9 mouse cellular contexts compared by ENCODE assay signal in the genomic region with DNA sequence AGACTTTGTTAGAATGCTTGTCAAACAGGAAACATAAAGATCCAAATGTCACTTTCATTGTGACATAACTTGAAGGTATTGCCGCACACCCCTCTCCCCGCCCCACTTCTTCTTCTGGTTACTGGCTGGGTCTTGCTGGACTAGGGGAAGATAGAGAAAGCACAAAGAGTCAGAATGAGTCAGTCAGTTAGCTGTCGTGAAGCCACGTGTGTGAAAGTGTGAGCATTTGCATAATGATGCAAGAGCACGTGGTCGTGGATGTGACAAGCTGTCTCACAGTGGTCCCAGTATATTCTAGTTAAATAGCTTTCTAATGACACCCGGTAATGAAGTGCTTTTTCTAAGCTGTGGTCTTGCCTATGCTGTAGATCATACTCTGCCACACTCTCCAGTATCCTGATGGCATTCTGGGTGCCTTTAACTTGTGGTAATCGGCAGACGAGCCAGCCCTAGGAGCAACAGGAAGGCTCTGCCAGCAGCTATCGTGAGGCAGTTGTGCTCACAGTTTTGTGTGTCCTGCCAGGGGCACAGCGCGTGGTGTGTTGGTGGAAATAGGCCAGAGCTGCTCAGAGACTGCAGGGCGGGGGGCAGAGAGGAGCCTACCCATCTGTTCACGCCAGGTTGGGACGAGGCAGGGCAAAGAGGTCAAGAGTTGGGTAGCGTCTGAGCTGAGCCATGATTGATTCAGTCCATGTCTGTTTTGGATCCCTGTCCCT. TPM values are rescaled to one million over a fixed set of nuclear protein-coding genes. Genes with fewer than 3 reads are reported as not detected.
DNase-seq lines count a peak whose midpoint lies in the region; ATAC-seq and TF ChIP-seq lines count a peak whose summit lies in the region.
"Had no signal": no experiment of that assay in that cellular context is flagged by ENCODE, and none has a peak within 500 bp of the region (broad histone marks: within the 10 kb centered on the region; RNA-seq: fewer than 3 reads in every experiment).

No protein-coding gene starts in this region.

- no peak for TF ChIP-seq CTCF in embryonic fibroblast, embryonic 13.5 days (IDR thresholded peaks at IDR 0.05; ENCODE audit: borderline replicate concordance, insufficient read depth, low read length)

- ATAC-seq in megakaryocyte progenitor cell, adult 5-6 weeks (replicated peaks; ENCODE audit: poor library complexity): peak; percentile 93
- ATAC-seq in intestine, embryonic 16.5 days: no peak
- ATAC-seq: midbrain, embryonic 13.5 days had no signal

- H3K4me3 ChIP-seq in embryonic fibroblast, embryonic 13.5 days (ENCODE audit: insufficient read depth, low read length): no peak overlapping the region
- H3K4me3 ChIP-seq in intestine, embryonic 16.5 days (ENCODE audit: low read length): no peak overlapping the region
- H3K4me3 ChIP-seq: embryonic facial prominence, embryonic 13.5 days; midbrain, embryonic 13.5 days had no signal

- no peak overlapping the region for H3K9ac ChIP-seq in intestine, embryonic 16.5 days (ENCODE audit: low read depth, low read length)
- H3K9ac ChIP-seq: embryonic facial prominence, embryonic 13.5 days; midbrain, embryonic 13.5 days had no signal

- TF ChIP-seq POLR2A in embryonic fibroblast, embryonic 13.5 days (IDR thresholded peaks at IDR 0.05; ENCODE audit: low read depth, low read length): no peak

- H3K36me3 ChIP-seq in intestine, embryonic 16.5 days (ENCODE audit: control insufficient read depth, insufficient read depth, low read length): no peaks in the 10 kb centered on the region
- H3K36me3 ChIP-seq: midbrain, embryonic 13.5 days had no signal

- WGBS in intestine, embryonic 16.5 days: 70% methylated on average over 16 of the region's 16 CpGs

- DNase-seq in layer of hippocampus, adult 11-12 months (ENCODE audit: low spot score): peak; percentile 50
- no peak for DNase-seq in layer of hippocampus, postnatal 36 days
- DNase-seq in Muller cell, postnatal 12 days (ENCODE audit: inconsistent ontology term): peak; percentile 87
- DNase-seq in ovary, postnatal 36 days (ENCODE audit: low spot score): no peak

- no peak overlapping the region for H3K4me2 ChIP-seq in intestine, embryonic 16.5 days (ENCODE audit: low read depth, low read length)
- H3K4me2 ChIP-seq: embryonic facial prominence, embryonic 13.5 days; midbrain, embryonic 13.5 days had no signal

- H3K9me3 ChIP-seq in intestine, embryonic 16.5 days (ENCODE audit: control insufficient read depth, low read length): no peaks in the 10 kb centered on the region
- H3K9me3 ChIP-seq: embryonic facial prominence, embryonic 13.5 days; midbrain, embryonic 13.5 days had no signal

- peaks cover 8% of the 10 kb centered on the region; the same call in 1 of the 2 replicates for H3K4me1 ChIP-seq in embryonic fibroblast, embryonic 13.5 days (ENCODE audit: control insufficient read depth, insufficient read depth, low read length)
- H3K4me1 ChIP-seq in intestine, embryonic 16.5 days (ENCODE audit: control insufficient read depth, insufficient read depth, low read length): peaks cover 22% of the 10 kb centered on the region
- H3K4me1 ChIP-seq: midbrain, embryonic 13.5 days had no signal

- no peaks in the 10 kb centered on the region for H3K27me3 ChIP-seq in intestine, embryonic 16.5 days (replicated peaks; ENCODE audit: control insufficient read depth, insufficient read depth, low read length)
- H3K27me3 ChIP-seq: embryonic facial prominence, embryonic 13.5 days; midbrain, embryonic 13.5 days had no signal

- H3K27ac ChIP-seq in embryonic fibroblast, embryonic 13.5 days (ENCODE audit: insufficient read depth, low read length): peak overlapping the region; percentile 12; the same call in 1 of the 2 replicates
- no peak overlapping the region for H3K27ac ChIP-seq in intestine, embryonic 16.5 days (ENCODE audit: low read length)
- H3K27ac ChIP-seq: embryonic facial prominence, embryonic 13.5 days; midbrain, embryonic 13.5 days had no signal

RNA-seq across cellular contexts. Expression of a gene that starts 40.9 kb away (rescaled TPM):
- 10 to 100 TPM; 30.3 to 30.4 TPM for total RNA-seq in layer of hippocampus, postnatal 36 days (2021)
- polyA plus RNA-seq in embryonic fibroblast, embryonic 13.5 days (2011; ENCODE audit: insufficient read length, low read depth, missing spikeins): 40.6 and 60.3 TPM in 2 replicates
- total RNA-seq in megakaryocyte progenitor cell, adult 5-6 weeks (2015): 9.3 and 11.0 TPM in 2 replicates
- total RNA-seq in megakaryocyte progenitor cell, adult 5-6 weeks (2017): 11.2 and 12.3 TPM in 2 replicates
- 15.1 and 15.4 TPM in 2 replicates for polyA plus RNA-seq in intestine, embryonic 16.5 days (2015; fragmentation: Nextera tagmentation; extraction: Ambion mirVana)

Comparison
In these comparisons a context has a peak if more than half of its experiments do, and no peak if none do; other contexts are left out.
1. DNase-seq: peak in layer of hippocampus, adult 11-12 months (single experiment) and Muller cell, postnatal 12 days (single experiment); none in layer of hippocampus, postnatal 36 days (0 of 2) and ovary, postnatal 36 days (single experiment).